Mouse (Mus musculus): Measurements from ENCODE around the gene Topors.
"Not testable (repeated sequence)": the region's sequence is repeated elsewhere in the genome, so short reads cannot be mapped to it uniquely, and the experiment has no call there.

Gene Topors

GRCm38 (mm10) chr4:40269430-40270032, at the start of gene Topors, which contains the start of gene Smim27:
Gene Topors, minus strand, starts transcription at chr4:40269850.
Gene Smim27, plus strand, starts transcription at chr4:40269579.
- peak; percentile 96 for DNase-seq

GRCm38 (mm10) chr4:40317404-40317803, 47.8 kb upstream of the Topors start:
- no peak for DNase-seq

DNA sequence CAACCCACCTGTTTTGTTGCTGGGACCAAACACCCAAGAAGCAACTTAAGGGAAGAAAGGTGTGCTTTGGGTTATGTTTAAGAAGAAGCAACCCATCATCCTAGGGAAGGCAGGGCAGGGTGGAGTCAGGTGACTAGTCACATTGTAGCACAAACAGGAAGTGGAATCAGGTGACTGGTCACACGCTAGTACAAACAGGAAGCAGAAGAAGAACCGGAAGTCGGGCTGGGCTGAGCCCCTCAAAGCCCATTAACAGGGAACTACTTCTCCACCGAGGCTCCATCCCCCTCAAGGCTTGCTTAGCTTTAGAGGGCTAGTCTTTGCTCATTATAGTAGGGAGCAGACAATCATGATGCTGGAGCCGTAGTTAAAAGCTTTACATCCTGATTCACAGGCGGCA, 43.4 kb upstream of the Topors start:
- peak in 1 of 2 experiments; percentile 6 for DNase-seq

- no peak for DNase-seq
Observed at GRCm38 (mm10) chr4:40312213-40312612, 42.6 kb upstream of the Topors start.

DNA sequence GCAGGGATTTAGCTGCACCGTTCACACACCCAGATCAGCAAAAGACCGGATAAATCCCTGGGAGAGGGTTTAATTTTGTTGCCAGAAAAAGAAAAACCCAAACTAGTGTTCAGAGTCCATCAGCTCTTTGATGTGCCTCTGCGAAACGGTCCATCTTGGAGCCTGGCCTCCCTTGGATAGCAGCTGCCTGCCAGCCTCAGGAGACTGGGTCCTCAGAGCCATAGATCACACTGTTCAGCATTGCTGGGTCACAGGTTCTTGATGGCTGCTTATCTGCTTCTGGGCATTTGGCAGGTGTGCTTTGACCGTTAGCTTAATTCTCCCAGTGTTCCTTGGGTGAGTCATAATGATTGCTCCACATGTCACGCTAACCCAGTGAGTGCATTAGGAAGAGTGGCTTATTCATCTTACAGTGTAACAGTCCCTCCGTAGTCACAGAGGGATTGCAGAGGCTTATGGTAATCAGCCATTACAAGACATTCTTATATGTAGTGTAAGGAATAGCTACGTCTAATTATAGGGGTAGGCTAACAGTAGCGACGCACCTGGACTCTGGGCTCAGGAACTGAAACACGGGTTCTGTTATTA, 41.2 kb upstream of the Topors start:
- DNase-seq: no peak

DNA sequence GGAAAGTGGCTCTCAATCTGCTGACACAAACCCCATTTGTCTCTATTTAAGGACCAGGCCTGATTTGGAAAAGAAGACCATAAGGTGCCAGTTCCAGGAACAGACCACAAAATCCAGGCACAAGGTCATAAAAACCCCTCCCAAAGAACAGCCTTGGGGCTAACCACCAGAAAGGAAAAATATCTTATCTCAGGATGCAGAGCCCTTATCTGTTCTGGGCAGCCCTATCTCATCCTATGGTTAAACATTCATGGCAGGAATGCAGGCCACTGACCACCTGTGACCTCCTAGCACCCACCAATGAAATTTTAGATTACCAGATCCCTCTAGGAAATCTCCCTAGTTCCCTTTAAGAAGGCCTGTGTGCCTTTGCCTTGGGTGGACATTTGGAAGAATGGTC, 40.0 kb upstream of the Topors start:
- no peak for DNase-seq

DNA sequence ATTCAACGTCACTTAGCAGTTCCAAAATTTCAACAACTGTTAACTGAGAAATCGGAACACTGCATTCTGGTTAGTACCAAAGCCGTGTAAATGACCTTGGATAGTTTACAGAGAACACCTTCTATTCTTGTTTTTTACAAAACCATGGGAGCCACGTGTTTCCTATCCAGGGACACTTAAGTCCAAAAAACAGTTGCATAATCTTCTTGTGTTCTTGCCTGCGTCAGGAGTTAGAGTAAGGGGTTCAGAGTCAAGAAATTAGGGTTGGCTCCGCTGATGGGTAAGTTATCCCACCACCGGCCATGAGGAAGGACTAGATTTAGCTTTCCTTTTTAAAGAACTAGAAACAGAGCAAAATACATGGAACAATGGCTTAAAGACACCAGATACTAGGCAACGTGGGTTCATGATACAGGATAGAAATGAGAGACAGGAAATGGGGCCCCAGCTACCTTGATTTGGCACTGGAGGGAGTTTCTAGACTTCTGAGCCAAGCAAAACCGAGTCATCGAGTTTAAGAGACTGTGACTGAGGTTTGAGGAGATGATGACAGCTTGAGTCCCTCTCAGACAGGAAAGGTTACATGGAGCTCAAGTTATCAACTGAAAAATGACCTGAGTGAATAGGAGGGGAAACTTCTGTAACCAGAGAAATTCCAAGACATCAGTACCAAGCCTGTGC, 32.9 kb upstream of the Topors start:
- no peak for DNase-seq

- DNase-seq: peak; percentile 61 to 80
Observed at GRCm38 (mm10) chr4:40301076-40301789, 31.6 kb upstream of the Topors start.

GRCm38 (mm10) chr4:40299169-40299568, 29.5 kb upstream of the Topors start:
- no peak for DNase-seq

DNA sequence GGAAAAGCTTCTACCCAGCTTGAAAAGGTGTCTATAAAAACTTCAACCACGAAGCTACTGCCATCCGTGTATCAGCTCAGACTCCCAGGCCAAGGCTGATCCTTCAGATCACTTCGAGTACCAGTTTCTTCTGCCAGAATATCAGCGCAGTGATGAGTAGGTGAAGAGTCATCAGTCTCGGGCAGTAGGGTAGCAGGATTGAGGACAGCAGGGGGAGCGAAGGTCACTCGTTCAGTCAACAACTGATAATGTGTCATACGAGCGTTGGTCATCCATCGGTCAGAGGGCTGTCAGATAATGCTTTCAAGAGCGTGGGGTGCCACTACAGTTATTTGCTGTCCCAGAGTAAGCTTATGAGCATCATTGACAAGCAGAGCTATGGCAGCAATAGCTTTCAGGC, 21.9 kb upstream of the Topors start:
- not testable (repeated sequence) for DNase-seq

DNA sequence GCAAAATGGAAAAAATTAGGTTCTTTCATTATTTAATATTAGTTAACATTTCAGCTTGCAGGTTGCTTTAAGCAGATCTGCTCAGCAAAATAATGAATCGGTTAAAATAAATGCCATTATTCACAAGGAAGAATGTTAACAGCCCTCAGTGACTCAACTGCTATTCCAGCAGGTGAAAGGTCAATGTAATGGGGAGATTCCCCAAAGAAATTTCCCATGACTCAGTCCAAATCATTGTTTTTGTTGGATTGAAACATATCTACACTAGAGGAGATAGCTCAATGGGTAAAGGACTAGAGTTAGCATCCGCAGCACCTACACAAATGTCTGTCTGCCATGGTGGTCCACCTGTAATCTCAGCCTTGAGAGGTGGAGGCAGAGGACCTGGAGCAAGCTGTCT, 19.4 kb upstream of the Topors start:
- DNase-seq: no peak

DNA sequence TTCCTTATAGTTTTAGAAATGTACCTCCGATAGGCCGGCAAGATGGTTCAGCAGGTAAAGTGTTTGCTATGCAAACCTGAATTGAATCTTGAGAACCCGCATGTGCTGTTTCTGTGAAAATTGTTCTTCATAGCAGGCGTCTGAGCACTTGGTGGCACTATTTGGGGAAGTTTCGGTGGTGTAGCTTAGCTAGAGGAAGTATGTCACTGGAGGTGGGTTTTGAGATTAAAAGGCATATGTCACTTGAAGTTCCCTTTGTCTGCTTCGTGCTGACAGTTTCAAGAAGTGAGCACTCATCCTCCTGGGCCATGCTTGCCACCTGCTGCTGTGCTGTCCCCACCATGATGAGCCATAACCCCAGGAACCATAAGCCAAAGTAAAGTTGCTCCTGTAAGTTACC, 17.8 kb upstream of the Topors start:
- no peak for DNase-seq

- DNase-seq: peak in 1 of 2 experiments; percentile 76
Observed at GRCm38 (mm10) chr4:40285582-40285981, 15.9 kb upstream of the Topors start.

- DNase-seq: peak; percentile 96 to 98
Observed at GRCm38 (mm10) chr4:40279276-40279900, 9.7 kb upstream of the Topors start, which contains the start of gene Ndufb6. Gene Ndufb6, minus strand, starts transcription at chr4:40279421.

DNA sequence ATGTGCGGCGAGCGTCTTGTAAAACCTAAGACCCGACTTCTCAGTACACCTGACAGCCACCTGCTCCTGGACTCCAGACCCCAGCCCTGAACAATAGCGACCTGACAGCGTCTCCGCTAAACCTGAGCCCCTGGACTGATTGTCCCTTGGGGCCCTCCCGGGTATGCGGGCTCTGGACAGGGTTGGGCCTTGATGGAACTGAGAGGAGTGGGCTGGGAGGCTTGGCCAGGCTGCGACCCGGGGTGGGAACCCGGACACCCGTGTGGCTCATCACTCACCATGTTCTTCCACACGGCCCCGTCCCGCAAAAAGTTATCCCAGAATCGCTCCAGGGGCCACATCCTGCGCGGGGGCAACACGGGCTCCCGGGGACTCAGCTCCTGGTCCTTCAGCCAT, 9.2 kb upstream of the Topors start:
- no peak for DNase-seq

- no peak for DNase-seq
Observed at GRCm38 (mm10) chr4:40268835-40269234, 815 bp downstream of the Topors start.

DNA sequence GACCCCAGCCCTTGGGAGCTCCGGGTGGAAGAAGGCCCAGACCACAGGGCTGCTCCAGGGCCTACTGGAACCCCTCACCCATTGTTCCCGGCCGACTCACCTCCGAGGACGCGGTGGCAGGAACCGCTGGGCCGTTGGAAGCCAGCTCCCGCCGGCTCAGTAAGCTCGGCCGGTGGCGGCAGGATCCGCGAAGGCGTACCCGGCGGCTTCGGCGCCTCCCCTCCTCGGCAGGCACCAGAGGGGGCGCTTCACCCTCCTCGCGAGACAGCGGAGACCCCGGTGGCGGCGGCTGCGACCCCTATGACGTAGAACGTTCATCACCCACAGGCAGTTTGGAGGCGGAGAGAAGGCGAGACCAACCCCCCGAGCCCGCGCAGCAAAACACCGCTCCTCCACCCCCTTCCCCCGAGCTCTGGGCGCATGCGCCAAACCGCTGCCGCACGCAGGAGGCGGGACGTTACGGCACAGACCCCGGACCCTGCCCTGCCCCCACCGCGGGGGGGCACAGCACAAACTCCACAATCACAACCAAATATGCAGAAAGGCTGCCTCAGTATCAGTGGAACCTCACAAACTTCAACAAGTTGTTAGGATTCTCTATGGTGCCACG, 1.3 kb downstream of the Topors start:
- peak; percentile 94 to 95 for DNase-seq

GRCm38 (mm10) chr4:40267681-40268080, 2.0 kb downstream of the Topors start:
- peak in 1 of 2 experiments; percentile 16 for DNase-seq

DNA sequence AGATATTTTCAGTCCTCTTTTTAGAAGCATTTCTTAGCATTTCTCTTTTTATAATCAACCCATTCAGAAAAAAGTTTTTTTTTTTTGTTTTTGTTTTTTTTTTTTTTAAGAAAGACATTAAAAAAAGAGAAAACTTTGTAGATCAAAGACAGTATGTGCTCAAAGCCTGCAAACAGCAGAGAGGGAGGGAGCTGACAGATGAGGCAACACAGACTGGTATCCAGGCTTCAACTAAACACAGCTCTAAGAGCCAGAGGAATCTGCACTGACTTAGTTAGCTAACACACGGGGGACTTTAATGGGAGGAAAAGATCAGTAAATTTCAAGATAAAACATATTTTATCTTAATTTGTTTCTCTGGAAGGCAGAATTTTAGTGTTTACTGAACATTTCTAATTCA, 5.3 kb downstream of the Topors start:
- DNase-seq: peak in 1 of 2 experiments; percentile 26

DNA sequence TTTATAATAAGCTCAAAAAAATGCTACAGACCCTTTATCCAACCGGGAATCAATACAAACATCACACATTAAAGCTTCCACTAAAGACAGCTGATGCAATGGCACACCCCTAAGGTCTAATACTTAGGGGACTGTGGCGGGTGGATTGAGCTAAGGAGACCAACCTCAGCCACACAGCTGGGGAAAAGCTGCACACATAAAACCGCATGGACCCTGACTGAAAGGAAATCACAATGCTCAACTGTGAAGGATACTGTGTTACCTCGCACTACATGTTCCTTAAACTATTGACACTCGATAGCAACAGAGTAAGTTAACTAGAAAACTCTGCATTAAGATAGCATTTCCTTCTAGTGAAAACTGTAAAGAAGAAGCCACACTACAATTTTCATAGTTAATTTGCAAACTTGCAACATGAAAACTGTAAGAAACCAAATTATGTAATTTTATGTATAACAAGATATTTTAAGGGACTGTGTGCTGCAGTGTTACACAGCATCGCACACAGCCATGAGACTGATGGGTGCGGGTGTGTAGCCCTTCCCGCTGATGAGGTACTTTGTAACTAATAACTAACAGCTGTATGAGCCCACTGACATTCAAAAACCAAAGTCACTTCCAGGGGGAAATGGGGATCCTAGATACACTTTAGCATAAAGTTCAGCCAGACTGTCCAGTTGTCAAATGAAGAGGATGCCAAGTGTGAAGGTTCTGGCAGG, 15.1 kb downstream of the Topors start:
- DNase-seq: no peak

GRCm38 (mm10) chr4:40253766-40254165, 15.9 kb downstream of the Topors start:
- no peak for DNase-seq

GRCm38 (mm10) chr4:40250984-40251383, 18.7 kb downstream of the Topors start:
- no peak for DNase-seq
